Mouse (Mus musculus): ENCODE measurements at regions not wholly inside any gene's neighbourhood (a gene's known extent, or its start where the extent isn't known, plus 50 kb on each side); places are given as distances from the start of the nearest gene placed in this dataset.

DNA sequence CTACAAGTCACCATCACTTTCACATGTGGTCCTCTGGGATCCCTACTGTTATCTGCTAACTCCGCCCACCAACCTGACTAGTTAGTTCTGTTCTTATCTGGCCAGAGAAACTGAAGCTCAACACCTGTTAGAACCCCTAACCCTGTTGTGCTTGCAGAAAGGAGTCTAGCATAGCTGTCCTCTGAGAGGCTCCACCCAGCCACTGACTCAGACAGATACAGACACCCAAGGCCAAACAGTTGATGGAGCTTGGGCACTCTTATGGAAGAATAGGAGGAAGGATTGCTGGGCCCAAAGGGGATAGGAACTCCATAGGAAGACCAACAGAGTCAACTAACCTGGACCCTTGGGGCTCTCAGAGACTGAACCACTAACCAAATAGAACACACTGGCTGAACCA lies 55.2 kb upstream of the A230072I06Rik start:
- in situ Hi-C loops (cut with MboI, MseI), result no loop called here
